Mouse (Mus musculus): ENCODE data around the gene Ncf4.

- TF ChIP-seq GATA1 (IDR thresholded peaks at IDR 0.05; ENCODE audit: borderline replicate concordance, low read length) = no peak
- TF ChIP-seq FLI1 (IDR thresholded peaks at IDR 0.05; ENCODE audit: low read length) = no peak
Measured at GRCm38 (mm10) chr15:78234823-78235509, 9.6 kb upstream of the Ncf4 start.

All from megakaryocyte, embryonic 14.5 days (primary cell).